Mouse (Mus musculus) myocyte (in vitro differentiated cells): ENCODE data around the gene Fxyd1.

Source experiments
- CEBPB ChIP-seq: IDR thresholded peaks from 2 replicates; pipeline ENCODE4 v1.6.1; 2011; ENCODE audit warnings: mild to moderate bottlenecking, moderate library complexity; ENCODE audit not compliant: poor library complexity, insufficient read depth, severe bottlenecking
- E2F4 ChIP-seq: IDR thresholded peaks from one replicate; pipeline ENCODE4 v1.6.1; 2011; ENCODE audit warnings: mild to moderate bottlenecking, control low read depth, moderate library complexity; ENCODE audit not compliant: insufficient read depth
- MYOD1 ChIP-seq, 3 experiments: IDR thresholded peaks; one replicate each; pipeline ENCODE4 v1.6.1; 2011; ENCODE audit warnings: control low read depth in 2 of 3, low read depth in 2 of 3, mild to moderate bottlenecking in 2 of 3, moderate library complexity in 1 of 3; ENCODE audit not compliant: insufficient read length in 2 of 3, control insufficient read depth in 1 of 3
- POLR2A ChIP-seq: IDR thresholded peaks from one replicate; pipeline ENCODE4 v1.6.1; 2011; ENCODE audit warnings: low read depth, mild to moderate bottlenecking, control low read depth, moderate library complexity; ENCODE audit not compliant: insufficient read length
- TCF3 ChIP-seq: IDR thresholded peaks from one replicate; pipeline ENCODE4 v1.6.1; 2011; ENCODE audit warnings: low read depth, control low read depth; ENCODE audit not compliant: insufficient read length

DNA sequence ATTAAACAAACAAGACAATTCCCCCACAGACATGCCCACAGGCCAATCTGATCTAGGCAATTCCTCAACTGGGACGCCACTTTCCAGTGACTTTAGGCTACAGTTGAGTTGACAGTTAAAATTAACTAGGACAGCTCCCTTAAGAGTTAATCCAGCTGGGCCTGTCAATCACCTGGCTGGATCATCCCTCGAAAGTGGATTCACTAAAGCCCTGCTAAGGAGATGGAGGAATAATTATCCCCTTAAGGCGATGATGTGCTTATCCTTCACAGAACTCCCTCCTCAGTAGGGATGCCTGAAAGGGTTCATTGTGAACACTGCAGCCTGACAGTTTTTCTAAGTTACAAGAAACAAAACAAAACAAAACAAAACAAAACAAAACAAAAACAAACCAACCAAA lies 23.6 kb upstream of the Fxyd1 start:
- TF ChIP-seq MYOD1 (IDR thresholded peaks at IDR 0.05; ENCODE audit: control insufficient read depth in 1 of 3, insufficient read length in 2 of 3, low read depth in 2 of 3) (no peak), E2F4 (no peak), CEBPB (no peak), POLR2A (no peak), TCF3 (no peak)
